Mouse (Mus musculus): ENCODE measurements around the gene Akr1b7.

- TF ChIP-seq CTCF (IDR thresholded peaks at IDR 0.05; ENCODE audit: control insufficient read depth, insufficient read depth, low read length), result no peak
- no peak for TF ChIP-seq POLR2A (IDR thresholded peaks at IDR 0.05; ENCODE audit: borderline replicate concordance, control insufficient read depth, low read depth, low read length)
Observed at GRCm38 (mm10) chr6:34448696-34449095, 36.6 kb downstream of the Akr1b7 start.
